Mouse (Mus musculus): ENCODE measurements around the gene Med24. TPM values are rescaled to one million over a fixed set of nuclear protein-coding genes. Genes with fewer than 3 reads are reported as not detected.

The Med24 gene
- total RNA-seq (2022): 10 to 100 TPM; 44.4 to 49.9 (median 46.8) TPM

- DNase-seq (ENCODE audit: low spot score): peak; percentile 95
These were observed at the start of gene Med24 for GRCm38 (mm10) chr11:98729119-98729588. Med24 (minus strand) TSS chr11:98729435.

GRCm38 (mm10) chr11:98777888-98778287 is 48.7 kb upstream of the Med24 start:
- no peak for DNase-seq (ENCODE audit: low spot score)

GRCm38 (mm10) chr11:98776843-98777590 is 47.8 kb upstream of the Med24 start:
- DNase-seq (ENCODE audit: low spot score): peak; percentile 87

DNA sequence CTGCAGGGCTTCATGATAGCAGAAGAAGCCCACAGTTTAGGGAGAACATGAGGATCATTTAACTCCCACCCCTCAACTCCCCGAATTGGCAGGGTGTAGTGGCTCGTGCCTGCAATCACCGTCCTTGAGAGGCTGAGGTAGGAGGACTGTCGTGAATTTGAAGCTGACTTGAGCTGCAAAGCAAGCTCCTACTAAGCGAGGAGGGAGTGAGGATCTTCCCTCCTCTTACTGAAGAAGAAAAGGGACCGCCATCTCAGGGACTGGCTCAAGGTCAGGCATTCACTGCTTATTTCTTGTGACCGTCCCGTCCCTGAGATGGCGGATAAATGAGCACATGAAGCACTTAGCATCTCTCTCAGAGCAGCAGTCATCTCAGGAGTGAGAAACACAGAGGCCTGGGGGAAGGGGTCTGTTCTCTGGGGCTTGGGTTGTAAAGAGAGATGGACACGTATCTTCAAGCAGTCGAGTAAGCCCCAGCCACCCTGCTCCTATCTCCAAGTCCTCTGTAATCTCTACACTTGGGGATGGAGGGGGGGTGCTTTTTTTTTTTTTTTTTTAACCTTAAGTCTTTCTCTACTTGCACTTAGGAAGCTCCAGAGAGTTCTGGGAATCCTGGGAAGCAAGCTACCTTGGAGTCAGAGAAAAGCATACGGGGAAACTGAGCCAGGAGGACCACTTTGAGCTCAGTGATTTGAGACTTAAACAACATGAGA is 47.0 kb upstream of the Med24 start:
- DNase-seq (ENCODE audit: low spot score): no peak

GRCm38 (mm10) chr11:98775348-98776051 is 46.3 kb upstream of the Med24 start:
- peak; percentile 100 for DNase-seq (ENCODE audit: low spot score)

GRCm38 (mm10) chr11:98774582-98775347 is 45.5 kb upstream of the Med24 start, which contains the start of gene Nr1d1:
Nr1d1 (minus strand) TSS chr11:98775333.
- no peak for DNase-seq (ENCODE audit: low spot score)

- peak; percentile 100 for DNase-seq (ENCODE audit: low spot score)
These were observed 44.5 kb upstream of the Med24 start for GRCm38 (mm10) chr11:98773635-98774295.

GRCm38 (mm10) chr11:98772667-98773171 is 43.5 kb upstream of the Med24 start:
- DNase-seq (ENCODE audit: low spot score): peak; percentile 89

- DNase-seq (ENCODE audit: low spot score): peak; percentile 41
These were observed 42.8 kb upstream of the Med24 start for GRCm38 (mm10) chr11:98771844-98772525.

GRCm38 (mm10) chr11:98771131-98771530 is 41.9 kb upstream of the Med24 start:
- DNase-seq (ENCODE audit: low spot score): peak; percentile 21

GRCm38 (mm10) chr11:98770096-98770975 is 41.1 kb upstream of the Med24 start:
- DNase-seq (ENCODE audit: low spot score): peak; percentile 33

- peak; percentile 13 for DNase-seq (ENCODE audit: low spot score)
These were observed 40.0 kb upstream of the Med24 start for GRCm38 (mm10) chr11:98769007-98769954.

GRCm38 (mm10) chr11:98768127-98769006 is 39.1 kb upstream of the Med24 start:
- peak; percentile 66 for DNase-seq (ENCODE audit: low spot score)

- no peak for DNase-seq (ENCODE audit: low spot score)
These were observed 38.5 kb upstream of the Med24 start for GRCm38 (mm10) chr11:98767713-98768112.

- DNase-seq (ENCODE audit: low spot score): peak; percentile 30
These were observed 38.0 kb upstream of the Med24 start for GRCm38 (mm10) chr11:98767276-98767675.

GRCm38 (mm10) chr11:98766816-98767215 is 37.6 kb upstream of the Med24 start:
- DNase-seq (ENCODE audit: low spot score): peak; percentile 6

DNA sequence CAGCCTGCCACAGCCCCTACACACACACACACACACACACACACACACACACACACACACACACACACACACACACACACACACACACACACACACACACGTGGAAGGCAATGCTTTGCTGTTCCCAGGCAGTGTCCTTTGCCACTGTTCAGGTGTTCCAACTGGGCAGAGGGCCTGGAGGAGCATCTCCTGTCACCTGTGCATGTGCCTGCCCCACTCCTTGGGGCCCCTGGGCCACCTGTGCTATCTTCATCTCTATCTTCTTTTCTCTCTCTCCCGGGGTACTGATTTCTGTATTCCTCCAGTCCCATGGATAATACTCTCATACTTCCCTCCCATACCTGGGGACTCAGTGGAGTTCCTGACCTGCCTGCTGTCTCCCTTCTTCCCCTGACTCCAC is 37.1 kb upstream of the Med24 start:
- DNase-seq (ENCODE audit: low spot score): peak; percentile 11

Measured in heart, adult 8-10 months (tissue).